Mouse (Mus musculus): Measurements from ENCODE around the gene Cfap20.
"Not testable (repeated sequence)": the region's sequence is repeated elsewhere in the genome, so short reads cannot be mapped to it uniquely, and the experiment has no call there.

Gene Cfap20

DNA sequence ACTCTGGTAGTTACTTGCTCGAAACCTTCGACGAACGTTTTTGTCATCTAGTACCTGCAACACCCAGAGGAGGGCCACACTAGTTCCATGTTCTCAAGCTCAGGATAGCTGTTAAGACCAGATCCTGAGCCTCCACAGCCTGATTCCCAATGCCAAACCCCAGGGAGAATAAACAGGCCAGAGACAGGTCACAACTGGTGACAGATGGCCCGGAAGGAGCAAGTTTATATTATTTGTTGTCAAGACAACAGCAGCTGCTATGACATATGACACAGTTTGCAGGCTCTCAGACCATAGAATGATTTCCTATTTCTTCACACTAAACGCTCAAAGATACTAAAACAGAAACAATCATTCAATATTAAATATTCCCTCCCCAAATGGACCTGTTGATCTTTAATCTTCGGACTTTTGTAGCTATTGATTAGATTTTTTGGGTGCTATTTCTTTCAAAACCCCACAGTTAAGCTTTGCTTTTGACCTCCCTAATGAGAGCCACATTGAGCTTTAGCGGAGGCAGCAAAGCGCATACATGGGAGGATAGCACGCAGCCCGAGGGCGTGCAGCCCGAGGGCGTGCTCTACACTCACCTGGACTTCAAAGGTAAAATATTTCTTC is 12.4 kb downstream of the Cfap20 start:
- no peak for DNase-seq (ENCODE audit: low spot score)

DNA sequence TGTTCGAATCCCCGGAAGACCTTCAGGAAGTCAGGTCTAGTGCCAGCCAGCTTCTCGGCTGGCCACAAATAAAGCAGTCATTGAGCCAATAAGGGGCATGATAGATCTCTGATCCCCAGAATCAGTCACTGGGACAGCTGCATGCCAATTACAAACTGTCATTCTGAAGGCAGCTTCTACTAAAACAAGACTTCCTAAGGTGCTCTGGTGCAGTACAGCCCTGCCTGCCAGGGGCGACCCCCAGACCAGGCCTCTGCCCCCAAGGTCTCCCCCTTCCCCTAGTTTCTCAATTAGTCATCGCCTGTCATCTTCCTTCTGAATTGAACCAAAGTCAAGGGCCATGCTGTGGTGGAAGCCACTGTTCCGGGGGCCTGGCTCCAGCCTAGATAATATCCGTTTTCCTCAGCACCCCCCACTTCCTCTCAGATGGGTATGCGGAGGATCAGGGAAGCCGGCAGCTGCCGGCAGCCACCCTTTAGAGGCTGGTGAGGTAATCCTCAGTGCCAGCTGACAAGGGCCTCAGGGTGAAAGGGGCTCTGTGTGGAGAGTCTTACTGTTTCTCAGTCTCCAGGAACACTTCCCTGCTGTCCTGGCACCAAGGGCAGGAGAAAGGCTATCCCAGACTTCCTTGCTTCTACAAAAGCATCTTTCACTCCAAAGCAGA is 23.2 kb downstream of the Cfap20 start:
- no peak for DNase-seq (ENCODE audit: low spot score)

DNA sequence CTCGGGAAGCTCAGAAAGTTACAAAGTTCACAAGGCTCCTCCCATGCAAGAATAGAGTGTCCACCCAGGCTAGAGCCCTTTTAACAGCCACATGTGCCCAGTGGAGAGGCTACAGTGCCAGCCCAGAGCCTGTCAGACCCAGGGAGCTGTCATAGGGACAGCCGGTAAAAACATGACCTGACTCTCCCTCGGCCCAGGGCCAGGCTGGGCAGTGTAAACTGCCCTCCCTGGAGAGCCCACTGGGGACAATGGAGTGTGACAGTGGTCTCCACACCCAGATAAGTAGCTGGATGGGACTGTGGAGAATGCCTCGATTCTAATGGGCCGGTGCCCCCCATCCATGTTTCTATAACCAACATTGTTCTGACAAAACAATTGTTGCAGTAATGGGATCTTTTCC is 25.2 kb downstream of the Cfap20 start:
- no peak for DNase-seq (ENCODE audit: low spot score)

DNA sequence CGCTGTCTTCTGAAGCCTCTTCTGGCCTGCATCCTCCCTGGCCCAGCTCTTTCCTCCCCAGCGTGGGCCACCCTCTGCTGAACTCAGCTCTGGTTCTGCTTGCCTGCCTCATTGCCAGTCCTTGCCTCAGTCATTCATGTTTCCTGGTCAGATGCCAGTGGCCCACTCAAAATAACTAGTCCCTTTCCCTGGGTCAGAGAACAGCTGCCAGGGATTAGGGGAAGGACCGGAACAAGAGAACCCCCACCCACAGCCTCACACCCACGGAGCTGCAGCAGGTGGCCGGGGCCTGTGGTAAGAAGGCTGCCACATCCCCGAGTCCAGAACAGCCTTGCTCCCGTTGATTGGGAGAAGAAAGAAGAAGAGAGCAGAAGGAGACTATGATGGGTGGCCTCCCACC is 33.6 kb downstream of the Cfap20 start:
- DNase-seq (ENCODE audit: low spot score): no peak

- no peak for DNase-seq (ENCODE audit: low spot score)
These were observed 35.5 kb downstream of the Cfap20 start for GRCm38 (mm10) chr8:95399131-95399530.

GRCm38 (mm10) chr8:95397201-95397600 is 37.5 kb downstream of the Cfap20 start:
- DNase-seq (ENCODE audit: low spot score): no peak

- no peak for DNase-seq (ENCODE audit: low spot score)
These were observed 37.9 kb downstream of the Cfap20 start for GRCm38 (mm10) chr8:95396752-95397151.

GRCm38 (mm10) chr8:95395186-95395918 is 39.3 kb downstream of the Cfap20 start:
- no peak for DNase-seq (ENCODE audit: low spot score)

GRCm38 (mm10) chr8:95392604-95393003 is 42.1 kb downstream of the Cfap20 start:
- no peak for DNase-seq (ENCODE audit: low spot score)

GRCm38 (mm10) chr8:95391101-95391500 is 43.6 kb downstream of the Cfap20 start:
- DNase-seq (ENCODE audit: low spot score): no peak

DNA sequence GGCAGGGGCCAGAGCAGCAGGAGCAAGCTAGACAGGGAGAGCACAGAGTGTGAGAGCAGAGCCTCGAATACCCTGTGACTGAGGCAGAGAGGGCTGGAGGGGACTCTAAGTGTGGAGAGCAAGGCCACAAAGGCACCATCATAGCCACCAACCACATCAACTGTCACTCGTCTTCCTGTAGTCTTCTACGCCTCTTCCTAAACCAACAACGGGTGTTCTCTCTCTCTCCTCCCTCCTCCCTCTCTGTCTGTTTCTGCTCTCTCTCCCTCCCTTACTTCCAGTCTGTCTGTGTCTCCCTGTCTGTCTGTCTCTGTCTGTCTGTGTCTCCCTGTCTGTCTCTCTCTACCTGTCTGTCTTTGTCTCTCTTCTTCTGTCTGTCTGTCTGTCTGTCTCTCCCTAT is 44.4 kb downstream of the Cfap20 start:
- DNase-seq (ENCODE audit: low spot score): no peak

DNA sequence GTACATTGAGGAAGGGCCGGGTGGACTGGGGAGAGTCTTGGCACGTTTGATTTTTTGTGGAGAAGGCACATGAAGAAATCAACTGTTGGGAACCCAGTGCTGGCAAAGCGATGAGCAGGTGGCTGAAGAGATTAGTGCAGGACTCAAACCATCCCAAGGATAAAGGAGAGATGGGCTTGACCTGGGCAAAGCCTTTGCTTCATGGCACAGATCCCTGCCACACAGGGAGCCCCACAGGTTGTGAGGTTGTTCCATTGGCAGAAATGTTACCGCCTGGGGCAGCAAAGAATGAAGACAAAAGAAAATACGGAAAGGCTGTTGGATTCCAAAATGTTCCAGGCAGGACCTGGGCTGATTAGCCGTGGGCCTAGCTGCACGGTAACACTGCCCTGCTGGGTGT is 46.7 kb downstream of the Cfap20 start:
- DNase-seq (ENCODE audit: low spot score): no peak

GRCm38 (mm10) chr8:95387221-95387620 is 47.4 kb downstream of the Cfap20 start:
- DNase-seq (ENCODE audit: low spot score): no peak

GRCm38 (mm10) chr8:95386037-95386436 is 48.6 kb downstream of the Cfap20 start:
- DNase-seq (ENCODE audit: low spot score): no peak

DNA sequence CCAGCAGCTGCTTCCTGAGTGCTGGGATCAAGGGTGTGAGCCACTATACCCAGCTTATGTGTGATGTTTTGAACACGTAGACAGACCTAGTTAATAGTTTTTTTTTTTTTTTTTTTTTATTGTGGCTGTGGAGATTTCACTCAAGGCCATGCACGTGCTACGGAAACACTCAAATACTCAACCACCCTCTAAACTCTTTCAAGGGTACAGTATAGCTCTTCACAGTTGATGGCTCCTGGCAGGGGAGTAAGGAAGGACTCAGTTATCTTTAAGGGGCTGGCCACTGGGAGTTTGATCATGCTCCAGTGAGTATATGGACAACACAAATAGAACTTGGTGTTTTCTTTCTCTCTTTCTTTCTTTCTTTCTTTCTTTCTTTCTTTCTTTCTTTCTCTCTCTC is 50.2 kb downstream of the Cfap20 start:
- no peak for DNase-seq (ENCODE audit: low spot score)

DNA sequence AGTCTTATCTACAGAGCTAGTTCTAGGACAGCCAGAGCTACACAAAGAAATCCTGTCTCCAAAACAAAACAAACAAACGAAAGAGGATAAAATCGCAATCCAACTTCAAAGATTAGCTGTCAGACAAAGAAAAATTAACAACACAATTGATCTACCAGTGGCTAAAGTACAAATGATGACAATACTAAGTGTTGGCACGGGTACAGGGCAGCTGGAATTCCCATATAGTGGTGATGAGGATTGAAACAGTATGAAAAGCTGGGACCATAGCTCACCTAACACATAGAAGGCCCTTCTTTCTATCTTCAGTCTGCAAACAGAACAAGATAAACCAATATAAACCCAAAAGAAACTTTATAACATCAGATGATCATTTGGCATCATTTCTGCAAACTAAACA is 53.1 kb downstream of the Cfap20 start:
- no peak for DNase-seq (ENCODE audit: low spot score)

DNA sequence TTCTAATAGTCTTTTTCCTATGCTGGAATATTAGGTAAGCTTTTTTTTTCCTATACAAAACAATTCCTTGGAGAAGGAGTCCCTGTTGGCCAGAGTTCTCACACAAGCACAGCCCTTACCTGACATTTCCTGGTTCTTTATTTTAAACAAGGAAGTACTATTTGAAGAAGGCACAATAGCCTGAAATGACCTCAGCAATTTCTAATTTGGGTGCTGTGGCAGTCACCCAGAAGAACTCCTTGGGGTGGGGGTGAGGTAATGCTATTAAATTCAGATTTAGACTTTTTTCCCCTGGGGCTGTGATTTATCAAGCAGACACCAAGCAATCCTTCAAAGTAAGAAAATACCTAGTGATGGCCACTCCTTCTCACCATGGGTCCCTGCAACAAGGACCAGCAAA is 53.7 kb downstream of the Cfap20 start:
- DNase-seq (ENCODE audit: low spot score): no peak

- not testable (repeated sequence) for DNase-seq (ENCODE audit: low spot score)
These were observed 55.7 kb downstream of the Cfap20 start for GRCm38 (mm10) chr8:95378928-95379327.

GRCm38 (mm10) chr8:95377863-95378291 is 56.8 kb downstream of the Cfap20 start:
- peak; percentile 76 for DNase-seq (ENCODE audit: low spot score)

DNA sequence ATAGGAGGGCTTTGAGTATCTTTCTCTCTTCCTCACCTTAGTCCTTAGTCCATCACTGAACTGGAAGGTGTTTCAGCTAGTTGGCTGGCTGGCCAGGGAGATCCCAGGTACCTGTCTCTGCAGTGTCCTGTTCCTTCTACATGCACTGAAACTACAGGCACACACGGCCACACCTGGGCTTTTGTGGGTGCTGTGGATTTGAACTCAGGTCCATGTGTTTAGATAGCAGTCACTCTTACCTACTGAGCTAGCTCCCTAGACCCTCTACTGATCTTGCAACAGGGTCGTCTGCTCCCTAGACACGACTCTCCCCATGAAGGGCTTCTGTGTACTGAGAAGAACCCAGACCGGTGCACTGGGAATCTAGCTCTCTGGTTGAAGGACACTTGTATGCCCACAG is 57.6 kb downstream of the Cfap20 start:
- no peak for DNase-seq (ENCODE audit: low spot score)

DNA sequence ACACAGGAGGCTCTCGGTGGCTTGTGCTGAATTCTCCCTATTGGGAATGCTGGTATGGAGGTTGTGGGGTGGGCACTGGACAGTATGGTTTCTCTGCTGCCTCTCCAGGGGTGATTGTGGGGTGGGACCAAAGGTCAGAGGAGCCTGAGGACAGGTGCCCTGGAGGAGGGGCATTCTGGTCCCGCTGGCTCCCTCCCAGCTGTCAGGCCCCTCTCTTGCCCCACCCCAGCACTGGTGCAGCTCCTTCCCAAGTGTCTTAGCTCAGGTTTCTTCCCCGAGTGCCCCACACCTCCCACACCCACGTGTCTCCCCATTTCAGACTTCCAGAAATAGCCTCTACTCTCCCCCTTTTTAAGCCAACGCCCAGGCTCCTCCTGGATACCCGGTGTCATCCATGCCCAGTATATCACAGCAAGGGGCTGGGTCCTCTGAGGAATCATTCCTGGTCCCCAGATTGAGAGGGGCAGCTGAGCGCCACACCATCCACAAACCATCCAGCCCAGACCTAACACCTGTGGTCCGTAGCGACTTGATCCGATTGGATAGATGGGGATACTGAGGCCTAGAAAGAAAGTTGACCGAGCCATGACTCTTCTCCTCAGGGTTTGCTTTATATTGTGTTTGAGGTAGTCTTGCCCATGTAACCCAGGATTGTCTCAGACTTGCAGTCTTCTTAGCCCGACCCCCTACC is 58.2 kb downstream of the Cfap20 start:
- no peak for DNase-seq (ENCODE audit: low spot score)

DNA sequence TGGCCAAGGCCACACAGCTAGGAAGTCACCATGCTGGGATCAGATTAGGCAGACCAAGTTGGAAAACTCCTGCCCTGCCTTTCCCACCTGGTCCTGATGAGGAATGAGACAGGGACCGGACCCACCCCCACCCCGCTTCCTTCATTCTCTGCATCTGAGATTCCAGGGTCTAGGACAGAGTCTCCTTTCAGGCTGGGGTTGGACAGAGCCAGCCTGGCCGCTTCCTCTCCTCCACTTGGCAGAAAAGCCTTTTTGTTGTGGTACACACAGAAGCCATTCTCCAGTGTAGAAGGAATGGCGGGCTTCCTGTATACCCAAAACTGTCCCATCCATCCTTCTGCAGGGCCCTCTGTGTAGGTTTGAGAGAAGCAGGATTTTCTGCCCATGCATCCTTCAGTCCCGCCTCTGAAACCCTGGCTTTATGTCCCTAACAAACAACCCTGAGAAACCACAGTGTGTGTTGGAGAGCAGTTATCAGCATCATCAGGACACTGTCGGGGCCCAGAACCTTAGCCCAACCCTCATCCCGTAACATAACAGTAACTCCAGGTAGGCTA is 59.2 kb downstream of the Cfap20 start:
- DNase-seq (ENCODE audit: low spot score): no peak

Data from urinary bladder, postnatal 14 days (tissue).